Mouse (Mus musculus): ENCODE data around the gene Htr2a. TPM values are rescaled to one million over a fixed set of nuclear protein-coding genes. Genes with fewer than 3 reads are reported as not detected.
A peak's percentile ranks its signal among the peaks of the same experiment; 100 is the strongest.

Htr2a gene
- total RNA-seq, 2 experiments from 2014 or later: 8.6 to 9.8 TPM

DNA sequence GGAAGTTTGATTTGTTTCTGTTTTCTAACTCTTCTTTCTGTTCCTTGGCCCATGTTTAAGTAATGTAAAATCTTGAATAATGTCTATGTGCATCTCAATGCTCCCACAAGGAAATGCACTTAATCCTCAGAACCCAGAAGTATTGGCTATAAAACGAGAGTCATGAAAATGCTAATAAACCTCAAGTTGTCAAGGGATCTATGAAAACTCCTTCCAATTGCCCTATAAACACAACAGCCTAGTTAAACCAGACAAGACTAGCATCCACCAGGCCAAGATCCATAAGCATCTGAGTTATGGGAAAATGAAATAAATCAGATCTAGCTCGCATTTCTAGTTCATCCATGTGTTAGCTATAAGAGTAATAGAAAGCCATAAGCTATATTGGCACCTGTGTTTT lies 51.3 kb downstream of the Htr2a start:
- DNase-seq: no peak
- intact Hi-C loops (cut with DNase I): no loop called here

DNA sequence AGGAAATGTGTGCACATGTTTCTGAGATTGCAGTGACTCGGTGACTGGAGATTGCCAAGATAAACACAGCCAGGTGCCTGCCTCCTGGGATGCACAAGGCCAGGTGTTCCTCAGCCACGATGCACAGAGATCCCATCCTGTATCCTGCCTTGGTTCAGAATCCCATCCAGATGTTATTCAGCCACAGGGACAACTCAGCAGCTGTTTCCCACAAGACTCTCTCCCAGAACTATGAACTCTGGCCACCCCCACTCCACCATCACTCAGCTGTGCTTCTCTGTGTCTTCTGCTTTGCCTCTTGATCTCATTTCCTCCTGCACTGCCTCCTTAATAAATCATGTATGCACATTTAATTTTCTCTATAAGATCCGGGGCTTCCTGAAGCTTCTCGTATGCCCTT lies 56.1 kb downstream of the Htr2a start:
- no peak for DNase-seq
- intact Hi-C loops (cut with DNase I): no loop called here

DNA sequence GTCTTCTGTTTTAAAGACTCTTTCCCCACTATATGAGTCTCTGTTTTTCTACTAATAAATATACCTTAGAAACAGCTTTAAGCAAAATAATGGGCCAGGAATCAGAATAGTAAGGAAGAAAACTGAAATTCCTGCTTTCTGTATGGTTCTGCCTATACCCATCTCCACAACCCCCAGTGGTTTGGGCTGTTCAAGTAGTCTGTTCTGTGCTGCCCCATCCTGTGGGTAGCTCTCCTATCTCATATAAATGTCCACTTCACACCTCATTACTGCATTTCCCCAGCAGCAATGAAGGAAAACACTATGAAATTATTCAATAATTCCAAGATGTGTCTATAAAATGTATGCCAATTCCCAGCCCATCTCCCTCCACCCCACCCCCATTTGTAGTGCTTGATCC lies 56.8 kb downstream of the Htr2a start:
- DNase-seq: no peak
- intact Hi-C loops (cut with DNase I): no loop called here

DNA sequence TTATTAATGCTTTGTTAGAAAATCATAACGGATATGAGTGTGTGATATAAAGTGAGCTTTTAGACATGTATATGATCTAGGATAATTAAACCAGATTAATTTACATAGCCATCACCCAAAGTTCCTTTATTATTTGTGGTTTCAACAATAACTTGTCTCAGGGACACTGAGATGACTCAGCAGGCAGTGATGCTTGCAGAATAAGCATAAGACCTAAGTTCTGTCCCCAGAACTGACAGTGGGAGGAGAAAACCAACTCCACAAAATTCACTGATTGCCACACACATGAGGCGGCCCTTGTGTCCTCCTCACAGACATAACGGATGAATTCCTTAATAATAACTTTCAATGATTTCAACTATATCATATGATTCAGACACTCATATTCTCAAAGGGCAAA lies 58.6 kb downstream of the Htr2a start:
- no peak for DNase-seq
- intact Hi-C loops (cut with DNase I): no loop called here

DNA sequence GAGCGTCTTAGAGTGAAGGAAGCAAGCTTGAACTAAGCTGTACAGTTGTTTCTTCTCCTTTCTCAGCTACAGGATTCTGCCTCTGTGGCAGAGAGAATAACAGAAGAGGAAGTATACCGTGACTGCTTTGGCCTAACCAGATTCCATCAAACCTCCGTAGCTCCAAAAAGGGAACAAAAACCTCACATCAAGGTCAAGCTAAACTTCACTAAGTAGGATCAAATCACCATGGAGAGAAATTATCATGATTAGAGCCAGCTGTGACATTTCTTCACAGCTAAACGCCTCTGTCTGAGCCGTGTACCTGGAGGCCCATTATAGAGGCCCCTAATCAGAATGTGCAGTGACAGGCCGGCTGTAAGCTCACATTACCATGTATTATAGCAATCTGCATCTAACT lies 63.3 kb downstream of the Htr2a start:
- no peak for DNase-seq
- intact Hi-C loops (cut with DNase I): no loop called here

DNA sequence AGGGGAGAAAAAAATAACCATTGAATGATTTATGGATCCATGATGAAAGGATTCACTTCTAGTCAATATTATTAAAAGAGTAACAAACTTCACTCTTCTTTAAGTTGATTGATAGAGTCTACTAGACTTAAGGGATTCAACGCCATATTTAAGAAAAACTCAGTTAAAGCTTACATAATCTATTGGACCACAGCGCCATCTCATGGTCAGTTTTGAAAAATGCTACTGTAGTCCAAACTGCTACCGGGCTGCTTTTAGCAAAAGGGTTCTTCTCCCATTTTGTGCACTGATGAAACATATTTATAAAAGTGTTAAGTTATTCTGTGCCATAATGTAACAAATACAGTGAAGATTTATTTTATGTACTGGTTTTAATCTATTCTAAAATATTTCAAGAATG lies 68.4 kb downstream of the Htr2a start:
- DNase-seq: peak; percentile 8
- intact Hi-C loops (cut with DNase I): no loop called here

DNA sequence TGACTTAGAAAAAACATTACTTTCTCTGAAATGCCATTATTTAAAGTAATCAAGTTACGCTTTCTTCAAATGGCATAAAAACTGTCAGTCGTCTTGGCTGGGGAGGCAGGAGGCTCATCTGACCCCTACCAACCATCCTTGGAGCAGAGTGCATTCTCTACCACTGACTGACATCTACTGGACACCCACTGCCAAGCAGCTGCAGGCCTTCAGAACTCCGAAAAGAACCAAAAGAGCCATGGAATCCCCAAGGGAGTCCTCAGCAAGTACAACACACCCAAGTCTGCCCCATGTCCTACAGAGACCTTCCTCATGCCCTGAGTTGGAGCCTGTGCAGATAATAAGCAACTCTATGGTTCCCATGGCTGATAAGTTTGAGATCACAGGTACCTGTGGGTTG lies 82.9 kb downstream of the Htr2a start:
- intact Hi-C loops (cut with DNase I): no loop called here
- DNase-seq: no peak

DNA sequence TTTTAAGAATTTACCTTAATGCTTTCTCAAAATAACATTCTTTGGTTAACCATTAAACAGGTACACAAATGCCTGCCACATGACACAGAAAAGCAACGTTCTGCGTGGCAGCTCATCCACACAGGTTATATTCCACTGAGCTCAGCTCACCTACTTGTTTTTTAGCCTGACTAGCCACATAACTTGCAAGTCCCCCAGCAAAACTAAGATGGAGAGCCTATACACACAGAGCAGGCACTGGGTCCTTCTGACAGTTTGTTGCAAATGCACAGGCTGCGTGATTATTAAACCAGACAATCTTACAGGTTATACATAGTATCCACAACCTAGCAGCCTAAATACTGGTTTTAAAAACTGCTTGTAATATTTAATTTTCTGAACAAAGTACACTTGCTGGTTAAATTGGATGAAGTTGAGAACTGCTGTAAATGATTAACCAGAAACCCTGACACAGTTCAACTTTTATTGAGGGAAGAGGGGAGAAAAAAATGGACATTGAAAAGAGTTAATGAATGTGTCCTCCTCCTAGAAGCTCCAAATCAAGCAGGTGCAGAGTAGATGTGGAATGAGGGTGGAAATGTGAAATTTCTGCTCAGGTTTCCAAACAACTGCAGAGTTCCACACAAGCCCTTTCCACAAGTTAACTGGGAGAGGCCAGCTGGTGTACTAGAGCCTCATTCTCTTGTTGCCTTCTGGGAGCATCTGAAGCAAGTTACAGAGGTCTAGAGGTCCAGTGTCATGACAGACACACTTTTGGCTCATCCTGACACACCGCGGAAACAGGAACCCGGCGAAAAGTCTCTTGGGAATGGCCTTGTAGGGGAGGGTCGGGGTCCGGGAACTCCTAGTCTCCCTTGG lies 90.8 kb downstream of the Htr2a start:
- intact Hi-C loops (cut with DNase I): no loop called here
- DNase-seq: no peak

DNA sequence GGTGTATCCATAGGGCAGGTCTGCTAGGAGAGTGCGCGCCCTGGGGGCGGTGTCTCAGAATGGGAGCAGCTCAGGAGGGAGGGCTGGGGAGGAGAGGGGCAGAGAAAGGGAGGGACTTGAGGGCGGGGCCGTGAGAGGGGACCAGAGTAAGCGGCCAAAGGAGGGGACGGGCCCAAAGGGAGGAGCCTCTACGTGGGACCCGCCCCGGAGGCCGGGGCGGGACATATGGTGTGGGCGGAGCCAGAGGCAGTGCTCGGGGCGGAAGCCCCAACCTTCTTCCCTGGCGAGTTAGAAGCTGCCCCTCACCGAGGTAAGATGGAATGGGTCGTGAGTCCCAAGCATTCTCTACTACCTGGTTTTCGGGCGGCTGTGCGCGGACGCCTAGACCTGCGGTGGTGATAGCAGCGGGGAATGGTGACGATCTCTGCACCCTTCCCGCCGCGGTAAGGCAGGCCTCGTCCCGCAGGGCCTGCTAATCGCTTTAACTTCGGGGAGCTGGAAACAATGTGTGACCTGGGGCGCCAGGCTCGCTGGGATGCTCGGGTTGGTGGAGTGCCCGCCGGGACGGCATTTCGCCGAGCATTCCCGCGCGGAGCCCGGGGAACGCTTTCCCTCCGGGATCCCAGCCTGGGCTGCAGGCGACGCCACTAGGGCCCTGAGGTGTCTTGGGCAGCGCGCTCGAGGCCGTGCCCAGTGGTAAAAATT lies 91.6 kb downstream of the Htr2a start, which contains the start of gene Esd:
TSS of gene Esd (plus strand) at position 219 of the 705 bp plus-strand sequence.
- intact Hi-C loops (cut with DNase I): no loop called here
- peak; percentile 93 for DNase-seq

DNA sequence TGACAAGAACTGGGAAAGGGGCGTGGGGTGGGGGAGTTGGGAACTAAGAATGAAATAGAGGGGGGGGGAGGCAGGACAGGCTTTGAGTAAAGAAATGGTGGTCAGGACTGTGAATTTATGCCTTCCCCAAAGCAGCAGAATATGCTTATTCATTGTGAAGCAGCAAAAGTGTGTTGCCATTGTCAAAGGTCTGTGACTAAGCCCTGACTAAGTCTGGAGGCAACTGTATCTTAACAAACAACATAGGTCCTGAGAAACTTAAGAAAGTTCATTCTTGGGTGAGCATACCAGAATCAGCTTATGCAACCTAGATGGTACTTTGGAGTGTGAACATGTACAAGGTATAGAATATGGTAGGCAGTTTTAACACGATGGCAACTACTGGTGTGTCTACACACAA lies 92.8 kb downstream of the Htr2a start:
- intact Hi-C loops (cut with DNase I): no loop called here

DNA sequence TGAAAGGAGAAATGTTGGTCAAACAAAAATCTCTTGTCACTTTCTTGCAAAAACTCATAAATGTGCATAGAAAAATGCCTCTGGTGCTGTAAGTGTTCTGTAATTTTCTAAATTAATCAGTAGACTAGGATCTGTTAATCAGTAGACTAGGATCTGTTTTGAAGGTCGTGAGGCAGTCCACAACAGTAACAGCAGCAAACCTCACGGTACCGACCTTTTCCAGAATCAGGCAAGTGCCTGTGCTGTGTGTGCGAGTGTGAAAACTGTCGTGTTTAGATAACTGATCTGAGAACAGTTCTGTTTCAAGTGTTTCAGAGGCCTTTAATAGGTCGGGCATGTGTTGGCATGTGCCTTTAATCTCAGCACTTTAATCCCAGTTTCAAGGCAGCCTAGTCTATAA lies 94.8 kb downstream of the Htr2a start:
- intact Hi-C loops (cut with DNase I): no loop called here

More for the DNA sequence above, 92.8 kb downstream of the Htr2a start:
- DNase-seq: no peak

DNA sequence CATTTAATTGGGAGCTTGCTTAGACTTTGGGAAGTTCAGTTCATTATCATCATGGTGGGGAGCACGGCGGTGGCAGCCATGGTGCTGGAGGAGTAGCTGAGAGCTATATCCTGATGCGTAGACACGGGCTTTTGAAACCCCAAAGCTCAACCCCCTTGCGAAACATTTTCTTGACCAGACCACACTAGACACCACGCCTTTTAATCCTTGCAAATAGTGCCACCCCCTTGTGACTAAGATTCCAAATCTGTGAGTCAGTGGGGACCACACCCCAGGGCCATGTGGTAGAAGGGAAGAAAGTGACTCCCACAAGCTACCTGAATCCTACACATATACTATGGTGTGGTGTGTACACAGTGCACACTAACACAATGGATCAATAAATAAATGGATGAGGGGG lies 96.2 kb downstream of the Htr2a start:
- no peak for DNase-seq
- intact Hi-C loops (cut with DNase I): no loop called here

More for the DNA sequence above, 94.8 kb downstream of the Htr2a start:
- DNase-seq: no peak

Other genes with a start within 250 kb of the Htr2a start
- gene Esd, start 91.5 kb downstream of the Htr2a start, total RNA-seq (2021): 10 to 100 TPM; 96.8 to 98.7 TPM